Mouse (Mus musculus) embryonic fibroblast, embryonic 13.5 days (primary cell): ENCODE results near the gene Cc2d2b.

Source experiments
- CTCF ChIP-seq: IDR thresholded peaks from 2 replicates; pipeline ENCODE4 v1.5.1; 2011; ENCODE audit warnings: mild to moderate bottlenecking, control low read depth, low read length, moderate library complexity, borderline replicate concordance; ENCODE audit not compliant: insufficient read depth
- POLR2A ChIP-seq: IDR thresholded peaks from 2 replicates; pipeline ENCODE4 v1.6.1; 2011; ENCODE audit warnings: low read depth, mild to moderate bottlenecking, control low read depth, low read length, moderate library complexity

GRCm38 (mm10) chr19:40720381-40720780, 28.2 kb upstream of the Cc2d2b start:
- no peak for TF ChIP-seq POLR2A
- TF ChIP-seq CTCF, result no peak
